Mouse (Mus musculus): ENCODE results near the gene 1700001P01Rik. TPM values are rescaled to one million over a fixed set of nuclear protein-coding genes. Genes with fewer than 3 reads are reported as not detected.

Gene 1700001P01Rik
- polyA plus RNA-seq, 1 experiment from 2014 or later: not detected

DNA sequence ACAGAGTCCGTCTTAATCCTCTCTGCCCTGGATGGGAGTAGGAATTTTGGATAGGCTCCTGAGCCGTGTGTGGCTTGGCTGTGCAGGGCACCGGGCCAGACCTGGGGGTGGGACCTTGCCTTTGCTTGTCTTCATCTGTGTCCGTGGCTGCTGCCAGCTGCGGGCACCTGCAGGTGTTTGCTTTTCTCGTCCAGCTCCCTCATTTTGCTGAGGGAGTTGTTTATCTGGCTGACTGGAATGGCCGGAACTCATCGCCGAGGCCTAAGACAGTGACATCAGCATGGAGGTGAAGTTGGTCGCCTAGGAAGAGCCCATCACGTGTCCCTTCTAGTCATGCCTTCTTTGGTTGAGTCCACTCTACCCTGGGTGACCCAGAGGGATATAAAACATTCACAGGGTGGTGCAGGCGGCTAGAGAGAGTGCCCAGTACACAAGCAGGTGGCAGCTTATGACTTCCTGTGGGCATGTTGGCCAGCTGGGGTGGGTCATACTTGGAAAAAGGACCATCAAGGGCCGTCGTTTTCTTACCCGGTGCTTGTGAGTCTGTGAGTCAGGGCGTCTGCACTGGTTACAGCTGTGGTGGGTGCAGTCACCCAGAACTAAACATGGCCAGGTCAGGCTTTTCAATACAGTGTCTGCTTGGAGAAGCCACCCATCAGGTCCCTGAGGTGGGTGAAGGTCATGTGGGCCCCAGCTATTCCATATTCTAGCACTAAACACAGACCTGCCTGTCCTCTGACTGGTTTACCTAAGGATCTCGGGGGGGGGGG lies 38.2 kb upstream of the 1700001P01Rik start:
- Histone ChIP-seq H3K27me3 (ENCODE audit: control insufficient read depth, insufficient read depth, low read length) (no peaks in the 10 kb centered on the region), H3K9ac (ENCODE audit: low read length) (no peak overlapping the region), H3K9me3 (ENCODE audit: control insufficient read depth, low read length) (no peaks in the 10 kb centered on the region), H3K4me3 (ENCODE audit: control insufficient read depth in 1 of 2, insufficient read depth in 1 of 2, low read depth in 1 of 2, low read length in 2 of 2) (no peak overlapping the region), H3K36me3 (ENCODE audit: control insufficient read depth, insufficient read depth, low read length) (peaks cover 59% of the 10 kb centered on the region), H3K4me2 (ENCODE audit: low read length) (no peak overlapping the region), H3K27ac (replicated peaks in 1 of 2; ENCODE audit: control insufficient read depth in 1 of 2, insufficient read depth in 1 of 2, low read depth in 2 of 2, low read length in 2 of 2) (no peak overlapping the region), H3K4me1 (ENCODE audit: control insufficient read depth in 2 of 2, insufficient read depth in 2 of 2, low read length in 2 of 2) (peaks cover 66 to 91% of the 10 kb centered on the region in 2 experiments)
- ATAC-seq (ENCODE audit: insufficient number of reproducible peaks, insufficient read depth, low FRiP score, low read depth): no peak
- WGBS: 82% methylated on average over 17 of the region's 17 CpGs

DNA sequence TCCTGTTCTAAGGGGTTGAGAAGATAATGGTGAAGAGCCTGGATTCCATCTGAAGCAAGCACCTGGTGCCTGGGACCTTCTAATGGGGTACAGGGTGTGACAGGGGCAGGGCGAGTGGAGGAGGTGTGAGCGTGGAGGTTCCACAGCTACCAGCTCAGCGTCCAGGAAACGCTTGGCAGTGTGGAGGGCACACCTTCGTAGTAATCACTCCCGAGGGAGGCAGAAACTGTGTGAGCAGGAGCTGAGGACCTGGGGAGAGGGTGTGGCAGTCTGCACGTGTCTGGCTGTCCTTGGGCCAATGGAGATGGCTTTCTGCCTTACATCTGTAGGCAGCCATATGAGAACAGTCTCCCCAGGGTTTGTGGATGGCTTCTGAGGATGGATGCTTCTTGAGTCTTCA lies 37.4 kb upstream of the 1700001P01Rik start:
- Histone ChIP-seq H3K4me1 (ENCODE audit: control insufficient read depth in 2 of 2, insufficient read depth in 2 of 2, low read length in 2 of 2) (peaks cover 66 to 91% of the 10 kb centered on the region in 2 experiments), H3K4me3 (ENCODE audit: control insufficient read depth in 1 of 2, insufficient read depth in 1 of 2, low read depth in 1 of 2, low read length in 2 of 2) (no peak overlapping the region), H3K9me3 (ENCODE audit: control insufficient read depth, low read length) (no peaks in the 10 kb centered on the region), H3K9ac (ENCODE audit: low read length) (peak overlapping the region; percentile 30), H3K27ac (replicated peaks in 1 of 2; ENCODE audit: control insufficient read depth in 1 of 2, insufficient read depth in 1 of 2, low read depth in 2 of 2, low read length in 2 of 2) (no peak overlapping the region), H3K36me3 (ENCODE audit: control insufficient read depth, insufficient read depth, low read length) (peaks cover 58% of the 10 kb centered on the region), H3K4me2 (ENCODE audit: low read length) (no peak overlapping the region), H3K27me3 (ENCODE audit: control insufficient read depth, insufficient read depth, low read length) (no peaks in the 10 kb centered on the region)
- 43% methylated on average over 7 of the region's 7 CpGs for WGBS
- ATAC-seq (ENCODE audit: insufficient number of reproducible peaks, insufficient read depth, low FRiP score, low read depth): no peak

DNA sequence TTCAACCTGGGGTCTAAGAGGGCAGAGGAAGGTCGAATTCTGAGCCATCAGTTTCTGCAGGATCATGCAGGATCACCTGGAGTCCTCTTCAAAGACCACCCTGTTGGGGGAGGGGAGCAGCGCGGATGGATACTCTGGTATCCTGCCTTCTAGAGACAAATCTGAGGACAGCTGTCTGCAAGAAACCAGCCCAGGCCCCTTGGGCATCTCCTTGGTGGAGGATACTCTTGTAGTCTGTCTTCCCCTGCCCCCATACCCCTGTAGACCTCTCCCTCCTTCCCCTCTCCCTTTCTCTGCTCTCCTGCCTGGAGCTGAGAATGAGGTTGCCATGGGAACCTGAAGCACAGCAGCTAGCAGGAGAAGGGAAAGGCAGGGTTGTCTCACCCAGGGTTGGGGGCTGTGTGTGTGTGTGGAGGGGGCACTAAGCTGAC lies 36.8 kb upstream of the 1700001P01Rik start:
- H3K4me3 ChIP-seq (ENCODE audit: control insufficient read depth in 1 of 2, insufficient read depth in 1 of 2, low read depth in 1 of 2, low read length in 2 of 2): no peak overlapping the region
- no peaks in the 10 kb centered on the region for H3K9me3 ChIP-seq (ENCODE audit: control insufficient read depth, low read length)
- H3K36me3 ChIP-seq (ENCODE audit: control insufficient read depth, insufficient read depth, low read length): peaks cover 58% of the 10 kb centered on the region
- no peak overlapping the region for H3K9ac ChIP-seq (ENCODE audit: low read length)
- H3K27ac ChIP-seq (replicated peaks in 1 of 2; ENCODE audit: control insufficient read depth in 1 of 2, insufficient read depth in 1 of 2, low read depth in 2 of 2, low read length in 2 of 2): no peak overlapping the region
- ATAC-seq (ENCODE audit: insufficient number of reproducible peaks, insufficient read depth, low FRiP score, low read depth): no peak
- H3K4me1 ChIP-seq (ENCODE audit: control insufficient read depth in 2 of 2, insufficient read depth in 2 of 2, low read length in 2 of 2): peaks cover 66 to 91% of the 10 kb centered on the region in 2 experiments
- no peak overlapping the region for H3K4me2 ChIP-seq (ENCODE audit: low read length)
- no peaks in the 10 kb centered on the region for H3K27me3 ChIP-seq (ENCODE audit: control insufficient read depth, insufficient read depth, low read length)
- 45% methylated on average over 3 of the region's 3 CpGs for WGBS

DNA sequence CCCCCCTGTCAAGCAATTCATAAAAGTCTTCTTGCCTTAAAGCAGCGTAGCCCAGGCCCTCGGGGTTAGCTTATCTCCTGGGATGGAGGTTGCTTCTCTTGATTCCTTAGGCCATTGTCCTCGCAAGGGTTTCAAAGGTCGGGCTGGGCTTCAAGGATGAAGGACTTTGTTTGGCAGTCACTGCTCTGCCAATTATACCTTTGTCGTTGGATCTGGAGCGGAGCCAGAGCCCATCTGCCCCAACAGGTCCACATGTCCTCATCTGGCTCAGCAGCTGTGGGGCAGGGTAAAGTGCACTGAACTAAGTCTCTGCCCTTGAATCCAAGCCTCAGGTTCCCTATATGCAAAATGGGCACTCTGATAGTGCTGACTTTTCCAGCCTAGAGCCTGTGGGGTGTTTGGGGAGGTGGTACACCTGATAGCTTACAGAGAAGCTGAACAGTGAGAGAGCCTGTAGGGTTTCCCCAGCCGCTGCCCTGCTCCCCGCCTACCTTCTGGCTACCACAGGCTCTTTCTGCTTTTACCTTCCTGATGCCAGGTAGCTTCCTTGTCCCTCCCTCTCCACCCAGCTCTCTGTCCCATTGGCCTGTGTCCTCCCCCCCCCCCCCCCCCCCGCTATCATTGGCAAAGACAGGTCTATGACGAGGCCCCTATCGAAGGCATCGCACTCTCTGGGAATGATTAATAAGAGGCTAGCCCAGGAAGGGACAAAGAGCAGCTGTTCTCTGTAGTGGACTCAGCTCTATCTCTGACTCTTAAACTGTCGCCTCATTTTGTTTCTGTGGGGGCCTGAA lies 36.0 kb upstream of the 1700001P01Rik start:
- H3K27me3 ChIP-seq (ENCODE audit: control insufficient read depth, insufficient read depth, low read length): no peaks in the 10 kb centered on the region
- peak overlapping the region; percentile 38; the same call in 1 of the 2 replicates for H3K9ac ChIP-seq (ENCODE audit: low read length)
- H3K4me2 ChIP-seq (ENCODE audit: low read length): no peak overlapping the region
- peaks cover 62 to 90% of the 10 kb centered on the region in 2 experiments for H3K4me1 ChIP-seq (ENCODE audit: control insufficient read depth in 2 of 2, insufficient read depth in 2 of 2, low read length in 2 of 2)
- 42% methylated on average over 12 of the region's 13 CpGs for WGBS
- no peak overlapping the region for H3K27ac ChIP-seq (replicated peaks in 1 of 2; ENCODE audit: control insufficient read depth in 1 of 2, insufficient read depth in 1 of 2, low read depth in 2 of 2, low read length in 2 of 2)
- H3K36me3 ChIP-seq (ENCODE audit: control insufficient read depth, insufficient read depth, low read length): peaks cover 62% of the 10 kb centered on the region
- H3K4me3 ChIP-seq (ENCODE audit: control insufficient read depth in 1 of 2, insufficient read depth in 1 of 2, low read depth in 1 of 2, low read length in 2 of 2): no peak overlapping the region
- ATAC-seq (ENCODE audit: insufficient number of reproducible peaks, insufficient read depth, low FRiP score, low read depth): no peak
- no peaks in the 10 kb centered on the region for H3K9me3 ChIP-seq (ENCODE audit: control insufficient read depth, low read length)

DNA sequence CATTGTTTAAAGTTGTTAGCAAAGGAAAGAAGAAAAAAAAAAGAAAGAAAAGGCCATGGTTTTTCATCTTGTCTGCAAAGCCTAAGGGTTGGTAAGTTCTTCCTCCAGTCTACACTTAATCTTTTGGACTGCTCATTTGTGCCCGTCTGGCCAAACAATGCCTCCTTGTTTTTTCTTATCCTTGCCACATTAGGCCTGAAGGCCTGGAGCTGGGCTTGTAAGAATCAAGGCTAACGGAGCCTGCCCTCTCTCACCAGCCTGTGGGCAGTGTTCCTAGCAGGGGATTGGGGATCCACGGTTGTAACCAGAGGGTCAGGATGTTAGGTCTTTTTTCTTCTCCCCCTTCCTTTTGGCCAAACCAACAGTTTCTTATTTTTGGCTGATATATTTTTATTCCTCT lies 35.3 kb upstream of the 1700001P01Rik start:
- no peak overlapping the region for H3K4me3 ChIP-seq (ENCODE audit: control insufficient read depth in 1 of 2, insufficient read depth in 1 of 2, low read depth in 1 of 2, low read length in 2 of 2)
- no peaks in the 10 kb centered on the region for H3K9me3 ChIP-seq (ENCODE audit: control insufficient read depth, low read length)
- H3K4me1 ChIP-seq (ENCODE audit: control insufficient read depth in 2 of 2, insufficient read depth in 2 of 2, low read length in 2 of 2): peaks cover 66 to 90% of the 10 kb centered on the region in 2 experiments
- 64% methylated on average over 3 of the region's 3 CpGs for WGBS
- peaks cover 56% of the 10 kb centered on the region for H3K36me3 ChIP-seq (ENCODE audit: control insufficient read depth, insufficient read depth, low read length)
- H3K9ac ChIP-seq (ENCODE audit: low read length): no peak overlapping the region
- no peaks in the 10 kb centered on the region for H3K27me3 ChIP-seq (ENCODE audit: control insufficient read depth, insufficient read depth, low read length)
- no peak overlapping the region for H3K27ac ChIP-seq (replicated peaks in 1 of 2; ENCODE audit: control insufficient read depth in 1 of 2, insufficient read depth in 1 of 2, low read depth in 2 of 2, low read length in 2 of 2)
- no peak overlapping the region for H3K4me2 ChIP-seq (ENCODE audit: low read length)
- ATAC-seq (ENCODE audit: insufficient number of reproducible peaks, insufficient read depth, low FRiP score, low read depth): no peak

DNA sequence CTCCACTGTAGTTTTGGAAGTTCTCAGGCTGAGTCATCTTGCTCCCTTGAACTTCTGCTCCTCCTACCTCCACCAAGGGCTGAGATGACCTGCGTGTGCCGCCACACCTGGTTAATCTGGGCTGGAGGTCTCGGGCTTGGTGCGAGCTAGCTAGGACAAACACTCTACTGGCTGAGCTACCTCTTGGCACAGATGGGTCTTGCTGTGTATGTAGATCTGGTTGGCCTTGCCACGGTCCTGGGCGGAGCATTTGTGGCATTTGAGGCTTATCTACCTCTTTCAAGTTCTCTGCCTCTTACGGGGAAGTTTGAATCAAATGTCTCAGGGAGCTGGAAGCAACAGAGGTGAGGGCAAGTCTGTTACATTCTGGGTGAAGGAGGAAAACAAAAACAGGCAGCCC lies 34.6 kb upstream of the 1700001P01Rik start:
- no peaks in the 10 kb centered on the region for H3K27me3 ChIP-seq (ENCODE audit: control insufficient read depth, insufficient read depth, low read length)
- no peak for ATAC-seq (ENCODE audit: insufficient number of reproducible peaks, insufficient read depth, low FRiP score, low read depth)
- peaks cover 66 to 90% of the 10 kb centered on the region in 2 experiments for H3K4me1 ChIP-seq (ENCODE audit: control insufficient read depth in 2 of 2, insufficient read depth in 2 of 2, low read length in 2 of 2)
- WGBS: 55% methylated on average over 7 of the region's 7 CpGs
- H3K27ac ChIP-seq (replicated peaks in 1 of 2; ENCODE audit: control insufficient read depth in 1 of 2, insufficient read depth in 1 of 2, low read depth in 2 of 2, low read length in 2 of 2): no peak overlapping the region
- H3K4me3 ChIP-seq (ENCODE audit: control insufficient read depth in 1 of 2, insufficient read depth in 1 of 2, low read depth in 1 of 2, low read length in 2 of 2): no peak overlapping the region
- no peak overlapping the region for H3K9ac ChIP-seq (ENCODE audit: low read length)
- peaks cover 49% of the 10 kb centered on the region for H3K36me3 ChIP-seq (ENCODE audit: control insufficient read depth, insufficient read depth, low read length)
- H3K9me3 ChIP-seq (ENCODE audit: control insufficient read depth, low read length): no peaks in the 10 kb centered on the region
- H3K4me2 ChIP-seq (ENCODE audit: low read length): no peak overlapping the region

DNA sequence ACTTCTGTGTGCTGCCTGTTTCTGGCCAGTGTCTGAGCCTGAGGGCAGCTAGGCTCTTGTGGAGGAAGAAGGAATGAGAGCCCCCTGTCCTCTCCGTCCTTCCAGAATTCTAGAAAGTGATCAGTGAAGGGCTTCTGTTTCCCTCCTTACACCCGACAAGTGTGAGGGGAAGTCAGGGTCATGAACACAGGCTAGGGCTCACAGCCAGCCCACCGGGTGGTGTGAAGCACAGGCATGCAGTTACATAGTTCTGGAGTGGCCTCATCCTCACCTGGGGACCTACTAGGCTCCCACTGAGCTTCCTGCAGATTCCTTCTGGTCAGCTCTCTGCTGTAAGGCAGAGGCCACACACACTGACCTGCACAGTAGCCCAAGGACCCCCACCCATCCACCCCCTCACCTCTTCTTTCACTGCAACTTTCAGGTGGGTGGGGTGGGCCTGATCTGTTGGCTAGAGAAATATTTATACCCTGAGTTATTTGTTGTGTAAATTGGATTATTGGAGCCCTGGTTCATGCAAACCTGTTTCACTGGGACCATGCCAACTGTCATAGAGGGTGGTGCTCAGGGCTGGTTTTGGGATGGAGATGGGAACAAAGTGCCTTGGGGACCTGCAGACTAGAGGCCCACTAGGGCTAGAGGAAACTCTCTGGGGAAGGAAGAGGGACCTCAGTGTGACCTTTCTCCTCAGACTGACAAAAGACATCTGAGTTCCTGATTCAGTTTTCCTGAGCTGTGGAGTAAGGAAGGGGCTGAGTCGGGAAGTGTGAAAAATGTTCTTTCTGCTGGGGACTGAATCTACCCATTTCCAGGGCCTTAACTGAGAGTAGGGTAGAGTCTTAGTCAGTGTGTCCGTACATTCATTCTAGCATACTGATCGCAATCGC lies 33.8 kb upstream of the 1700001P01Rik start:
- peaks cover 41% of the 10 kb centered on the region for H3K36me3 ChIP-seq (ENCODE audit: control insufficient read depth, insufficient read depth, low read length)
- H3K9ac ChIP-seq (ENCODE audit: low read length): peak overlapping the region; percentile 7
- H3K4me3 ChIP-seq (ENCODE audit: control insufficient read depth in 1 of 2, insufficient read depth in 1 of 2, low read depth in 1 of 2, low read length in 2 of 2): no peak overlapping the region
- H3K27ac ChIP-seq (replicated peaks in 1 of 2; ENCODE audit: control insufficient read depth in 1 of 2, insufficient read depth in 1 of 2, low read depth in 2 of 2, low read length in 2 of 2): peak overlapping the region; percentile 47 to 69
- H3K4me2 ChIP-seq (ENCODE audit: low read length): peak overlapping the region; percentile 3; the same call in 1 of the 2 replicates
- peaks cover 71 to 93% of the 10 kb centered on the region in 2 experiments for H3K4me1 ChIP-seq (ENCODE audit: control insufficient read depth in 2 of 2, insufficient read depth in 2 of 2, low read length in 2 of 2)
- no peaks in the 10 kb centered on the region for H3K9me3 ChIP-seq (ENCODE audit: control insufficient read depth, low read length)
- ATAC-seq (ENCODE audit: insufficient number of reproducible peaks, insufficient read depth, low FRiP score, low read depth): no peak
- 47% methylated on average over 7 of the region's 7 CpGs for WGBS
- H3K27me3 ChIP-seq (ENCODE audit: control insufficient read depth, insufficient read depth, low read length): no peaks in the 10 kb centered on the region
